Mouse (Mus musculus) cerebellum, adult 9-11 months (tissue): Measurements from ENCODE around the gene Neu4.
"Not testable (repeated sequence)": the region's sequence is repeated elsewhere in the genome, so short reads cannot be mapped to it uniquely, and the experiment has no call there.

Experiments
- DNase-seq: peaks from one replicate; pipeline ENCODE4 v3.0.0; 2022

The Neu4 gene

DNA sequence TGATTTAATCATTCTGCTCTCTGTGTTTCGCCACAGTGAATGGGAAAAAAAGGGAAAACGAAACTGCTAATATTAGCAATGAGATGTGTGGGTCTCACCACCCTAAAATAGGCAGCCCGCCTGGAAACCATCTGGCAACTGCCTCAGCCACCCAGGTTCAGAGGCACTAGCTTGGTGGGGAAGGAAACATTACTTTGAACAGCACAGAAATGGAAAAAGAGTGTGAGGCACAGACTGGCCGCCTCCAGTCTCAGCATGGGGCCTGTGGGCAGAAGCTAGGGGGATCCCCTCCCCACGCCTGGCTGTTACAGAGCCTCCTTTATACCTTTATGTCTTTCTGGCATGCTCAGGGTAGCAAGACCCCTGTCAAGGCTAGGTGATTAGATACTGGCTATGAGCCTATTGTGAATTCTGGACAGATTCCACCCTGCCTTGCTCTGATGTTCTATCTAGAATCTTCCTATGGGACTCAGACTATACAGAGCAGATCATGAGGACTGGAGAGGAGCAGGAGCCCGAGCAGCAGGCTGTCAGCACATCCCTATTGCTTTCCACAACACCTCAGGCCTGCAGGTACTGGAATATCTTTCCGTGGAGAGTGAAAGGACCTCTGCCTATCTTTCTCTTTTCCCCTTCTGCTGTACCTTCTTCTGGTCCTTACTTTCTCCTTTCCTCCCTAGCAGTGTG lies 33.4 kb downstream of the Neu4 start:
- DNase-seq: no peak

DNA sequence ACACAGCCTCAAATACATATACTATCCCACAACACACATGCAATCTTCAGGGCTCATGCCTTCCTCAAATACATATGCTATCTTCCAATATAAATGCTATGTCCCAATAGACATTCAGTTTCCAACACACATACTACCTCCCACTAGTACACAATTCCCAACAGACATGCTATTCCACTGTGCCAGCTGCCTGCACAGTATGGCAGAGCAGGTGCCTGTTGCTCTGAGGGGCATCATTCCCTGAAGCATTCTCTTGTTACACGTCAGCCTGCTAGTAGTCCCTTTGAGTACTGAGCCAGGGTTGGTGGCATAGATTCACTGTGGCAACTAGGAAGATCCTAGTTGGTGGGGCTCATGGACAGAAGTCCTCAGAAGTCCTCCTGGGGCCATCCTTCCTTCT lies 34.2 kb downstream of the Neu4 start:
- DNase-seq: no peak

DNA sequence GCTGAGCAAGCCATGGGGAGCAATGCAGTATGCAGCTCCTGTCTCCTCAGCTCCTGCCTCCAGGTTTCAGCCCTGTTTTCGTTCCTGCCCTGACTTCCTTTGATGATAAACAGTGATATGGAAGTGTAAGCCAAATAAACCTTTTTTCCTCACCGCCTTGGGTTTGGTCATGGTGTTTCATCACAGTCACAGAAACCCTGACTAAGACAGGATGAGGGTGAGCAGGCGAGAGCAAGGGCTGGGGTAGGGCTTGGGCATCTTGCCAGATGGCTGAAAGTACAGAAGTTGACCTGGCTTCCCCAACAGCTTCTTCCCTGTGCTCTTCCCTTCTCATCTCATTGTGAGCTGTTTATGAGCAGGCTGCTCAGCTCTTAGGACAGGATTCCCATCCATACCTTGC lies 35.7 kb downstream of the Neu4 start:
- no peak for DNase-seq

DNA sequence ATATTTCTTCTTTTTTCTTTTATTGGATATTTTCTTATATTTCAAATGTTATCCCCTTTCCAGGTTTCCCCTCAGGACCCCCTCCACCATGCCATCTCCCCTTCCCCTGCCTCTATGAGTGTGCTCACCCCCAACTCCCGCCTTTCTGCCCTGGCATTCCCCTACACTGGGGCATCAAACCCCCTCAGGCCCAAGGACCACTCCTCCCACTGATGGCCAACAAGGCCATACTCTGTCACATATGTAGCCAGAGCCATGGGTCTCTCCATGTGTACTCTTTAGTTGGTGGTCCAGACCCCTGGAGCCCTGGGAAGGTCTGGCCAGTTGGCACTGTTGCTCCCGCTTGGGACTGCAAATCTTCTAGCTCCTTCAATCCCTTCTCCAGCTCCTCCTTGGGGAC lies 37.1 kb downstream of the Neu4 start:
- no peak for DNase-seq

DNA sequence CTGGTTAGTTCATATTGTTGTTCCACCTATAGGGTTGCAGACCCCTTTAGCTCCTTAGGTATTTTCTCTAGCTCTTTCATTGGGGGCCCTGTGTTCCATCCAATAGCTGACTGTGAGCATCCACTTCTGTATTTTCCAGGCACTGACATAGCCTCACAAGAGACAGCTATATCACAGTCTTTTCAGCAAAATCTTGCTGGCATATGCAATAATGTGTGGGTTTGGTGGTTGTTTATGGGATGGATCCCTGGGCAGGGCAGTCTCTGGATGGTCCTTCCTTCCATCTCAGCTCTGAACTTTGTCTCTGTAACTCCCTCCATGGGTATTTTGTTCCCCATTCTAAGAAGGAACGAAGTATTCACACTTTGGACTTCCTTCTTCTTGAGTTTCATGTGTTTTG lies 38.0 kb downstream of the Neu4 start:
- DNase-seq: not testable (repeated sequence)

DNA sequence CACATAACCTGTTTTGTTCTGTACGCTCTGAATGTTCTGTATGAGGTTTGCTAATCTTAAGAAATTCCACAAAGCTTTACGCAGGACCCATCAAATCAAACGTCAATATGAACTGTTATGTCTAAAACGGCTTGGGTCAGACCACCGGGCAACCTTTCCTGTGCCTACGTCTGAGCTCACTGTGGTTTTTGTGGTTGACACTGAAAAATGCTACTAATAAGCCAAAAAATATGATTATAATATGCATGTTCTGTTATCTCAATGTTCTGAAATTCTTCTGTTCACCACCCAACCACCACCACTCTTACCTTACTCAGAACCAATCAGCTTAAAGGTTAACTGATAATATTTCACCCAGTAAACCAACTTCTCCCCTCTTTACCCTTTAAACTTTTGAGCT lies 54.5 kb downstream of the Neu4 start:
- DNase-seq: no peak

DNA sequence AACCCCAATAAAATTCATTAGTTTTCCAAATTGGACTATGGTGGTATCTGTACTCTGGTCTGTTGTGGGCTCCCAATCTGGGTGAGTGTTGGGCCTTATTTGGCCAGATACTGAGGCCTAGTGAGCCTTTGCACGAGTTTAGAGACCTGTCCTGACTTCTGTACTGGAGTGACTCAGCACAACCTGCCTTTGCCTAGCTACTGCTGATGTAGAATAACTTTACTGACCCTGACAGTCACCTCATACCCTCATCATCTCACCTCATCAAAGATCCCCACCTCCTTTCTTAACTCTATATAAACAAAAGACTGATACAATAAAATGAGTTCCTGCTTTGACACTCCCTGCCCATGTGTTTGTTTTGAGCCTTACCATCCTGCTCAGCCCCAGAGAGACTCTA lies 56.5 kb downstream of the Neu4 start:
- no peak for DNase-seq
